In the genomic region with DNA sequence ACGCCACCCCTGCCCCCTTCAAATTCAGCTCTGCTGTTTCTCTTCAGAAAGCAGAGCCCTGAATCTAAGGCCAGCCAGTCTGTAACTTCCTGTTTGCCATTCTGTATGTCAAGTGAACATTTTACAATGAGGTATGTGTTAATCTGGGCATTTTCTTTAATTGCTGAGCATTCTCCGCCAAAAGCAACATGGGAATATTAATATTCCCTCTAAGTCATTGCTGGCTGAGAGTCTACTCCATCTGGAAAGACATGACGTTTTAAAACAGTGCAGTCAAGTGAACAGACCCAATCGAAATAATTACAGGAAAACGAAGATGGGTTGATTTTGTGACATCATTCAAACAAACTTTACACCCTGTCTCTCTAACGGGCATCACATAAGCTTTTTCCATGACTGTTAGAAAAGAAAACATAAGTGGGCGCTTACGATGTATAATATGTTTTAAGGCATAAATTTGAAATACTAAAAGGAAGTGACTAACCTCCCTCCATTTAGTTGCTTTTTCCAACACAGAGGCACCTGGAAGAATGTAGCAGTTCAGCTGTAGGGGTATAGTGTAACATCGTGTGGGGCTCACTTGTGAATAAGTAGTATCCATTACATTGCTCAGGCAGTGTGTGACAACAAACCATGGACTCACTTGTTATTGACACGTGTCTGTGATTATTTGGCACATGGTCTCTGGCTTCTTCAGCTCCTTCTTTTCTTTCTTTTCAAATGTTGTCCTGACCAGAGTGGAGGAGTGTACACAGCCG, we compare ENCODE assay signal across 16 mouse cellular contexts. TPM values are rescaled to one million over a fixed set of nuclear protein-coding genes. Genes with fewer than 3 reads are reported as not detected.
"Had no signal": no experiment of that assay in that cellular context is flagged by ENCODE, and none has a peak within 500 bp of the region (broad histone marks: within the 10 kb centered on the region; RNA-seq: fewer than 3 reads in every experiment).

No protein-coding gene starts in this region.

- H3K4me2 ChIP-seq: liver, embryonic 13.5 days; lung, embryonic 15.5 days; midbrain, embryonic 12.5 days; neural tube, embryonic 13.5 days had no signal

- H3K36me3 ChIP-seq: liver, embryonic 13.5 days had no signal

- H3K9me3 ChIP-seq: liver, embryonic 13.5 days; lung, embryonic 15.5 days; midbrain, embryonic 12.5 days; neural tube, embryonic 13.5 days had no signal

- H3K9ac ChIP-seq: liver, embryonic 13.5 days; liver, postnatal 0 days; lung, embryonic 15.5 days; midbrain, embryonic 12.5 days; neural tube, embryonic 13.5 days had no signal

- H3K27ac ChIP-seq: liver, embryonic 13.5 days; lung, embryonic 15.5 days; midbrain, embryonic 12.5 days; neural tube, embryonic 13.5 days; stomach, postnatal 0 days had no signal

- DNase-seq: kidney, adult 18-20 months; kidney, postnatal 10 days; kidney, postnatal 4 days; layer of hippocampus, postnatal 36 days; liver; liver, embryonic 13.5 days; liver, postnatal 0 days; right cerebral cortex, postnatal 25 days; thymus, postnatal 14 days had no signal

- H3K4me3 ChIP-seq: liver, embryonic 13.5 days; lung, embryonic 15.5 days; midbrain, embryonic 12.5 days; neural tube, embryonic 13.5 days had no signal

- ATAC-seq: liver, postnatal 0 days; midbrain, embryonic 16.5 days had no signal

- H3K4me1 ChIP-seq: liver, embryonic 13.5 days; lung, embryonic 15.5 days had no signal

- H3K27me3 ChIP-seq: liver, embryonic 13.5 days; lung, embryonic 15.5 days; midbrain, embryonic 12.5 days; neural tube, embryonic 13.5 days had no signal

RNA-seq across cellular contexts. Expression of gene Gm1113, which starts 26.8 kb away (rescaled TPM):
- polyA plus RNA-seq: kidney, embryonic 14.5 days; liver, embryonic 13.5 days; liver, postnatal 0 days; lung, embryonic 15.5 days; midbrain, embryonic 12.5 days; midbrain, embryonic 16.5 days; neural tube, embryonic 13.5 days; small intestine, adult 2 months; stomach, postnatal 0 days had no signal
